Mouse (Mus musculus) G1E (cell line): Measurements from ENCODE around the gene Zc3h18. TPM values are rescaled to one million over a fixed set of nuclear protein-coding genes. Genes with fewer than 3 reads are reported as not detected.
A peak's percentile ranks its signal among the peaks of the same experiment; 100 is the strongest.

Experiments used
- ATAC-seq: 2 replicates; pipeline ENCODE4 v1.8.0; 2016; ENCODE audit warnings: mild to moderate bottlenecking; ENCODE audit not compliant: insufficient number of reproducible peaks, poor library complexity, low FRiP score, severe bottlenecking; ENCODE audit errors: extremely low read depth
- DNase-seq: peaks from one replicate; pipeline ENCODE4 v3.0.0; 2012; ENCODE audit warnings: low spot score
- H3K27me3 ChIP-seq: 2 replicates; pipeline ENCODE4 v1.6.1; 2012; ENCODE audit warnings: mild to moderate bottlenecking, low read length, inconsistent platforms; ENCODE audit not compliant: insufficient read depth
- H3K36me3 ChIP-seq: replicated peaks from 2 replicates; pipeline ENCODE3; 2012; ENCODE audit warnings: mild to moderate bottlenecking, inconsistent platforms
- H3K4me1 ChIP-seq: 2 replicates; pipeline ENCODE4 v1.6.1; 2012; ENCODE audit warnings: low read depth, low read length, inconsistent platforms, mixed read lengths; ENCODE audit not compliant: insufficient read depth
- H3K4me3 ChIP-seq: 2 replicates; pipeline ENCODE4 v1.5.1; 2012; ENCODE audit warnings: low read depth, mild to moderate bottlenecking, inconsistent platforms, low read length, moderate library complexity, mixed read lengths
- H3K9me3 ChIP-seq: replicated peaks from 2 replicates; pipeline ENCODE4 v1.6.1; 2012; ENCODE audit warnings: inconsistent platforms
- CTCF ChIP-seq: IDR thresholded peaks from 2 replicates; pipeline ENCODE4 v1.5.1; 2012; ENCODE audit warnings: low read depth, low read length, inconsistent platforms, mixed read lengths
- GATA1 ChIP-seq: IDR thresholded peaks from 2 replicates; pipeline ENCODE4 v1.6.1; 2012; ENCODE audit warnings: borderline replicate concordance, low read length, inconsistent platforms, mixed read lengths
- GATA2 ChIP-seq: IDR thresholded peaks from 2 replicates; pipeline ENCODE4 v1.6.1; 2012; ENCODE audit warnings: low read depth, low read length, inconsistent platforms, borderline replicate concordance
- POLR2AphosphoS5 ChIP-seq: IDR thresholded peaks from 2 replicates; pipeline ENCODE4 v1.6.1; 2012; ENCODE audit warnings: low read depth, low read length, inconsistent platforms; ENCODE audit not compliant: insufficient replicate concordance
- TAL1 ChIP-seq: conservative IDR thresholded peaks from 2 replicates; pipeline ENCODE4 v1.6.1; 2012; ENCODE audit warnings: low read depth, low read length, inconsistent platforms, mixed read lengths
- polyA plus RNA-seq: library from polyadenylated mRNA; stranded (reverse); fragments of >175 nt; gene quantifications from 2 replicates; pipeline ENCODE4 v1.2.3, GENCODE M21; 2012
- total RNA-seq, 2 experiments: library from RNA; stranded (forward) in 1 of 2; stranded (reverse) in 1 of 2; fragments of 200-1000 nt in 1 of 2; fragments of >200 nt in 1 of 2; fragmentation: Nextera tagmentation in 1 of 2; gene quantifications; 2 replicates each; pipeline ENCODE4 v1.2.3; 2014 to 2017

Gene Zc3h18
- total and polyA plus RNA-seq, 3 experiments: 40.3 to 143 (median 58.4) TPM

DNA sequence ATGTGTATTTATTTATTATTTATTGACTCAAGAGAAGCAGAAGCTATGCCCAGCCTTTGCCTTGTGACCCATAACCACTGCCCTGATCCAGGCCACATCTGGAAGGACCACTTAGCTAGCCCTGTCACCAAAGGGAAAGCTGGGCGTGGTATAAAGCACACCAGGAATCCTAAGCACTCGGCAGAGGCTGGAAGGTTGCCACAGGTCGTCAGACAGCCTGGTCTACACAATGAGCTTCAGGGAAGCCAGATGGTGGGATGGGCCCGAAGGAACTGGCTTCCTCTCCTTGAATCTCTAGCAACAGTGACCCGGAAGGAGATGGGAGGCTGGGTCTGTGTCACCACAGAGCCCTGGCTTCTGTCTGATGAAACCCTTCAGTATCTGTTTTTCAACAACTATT is 47.2 kb downstream of the Zc3h18 start:
- H3K36me3 ChIP-seq: peaks cover 80% of the 10 kb centered on the region
- ATAC-seq: no peak

DNA sequence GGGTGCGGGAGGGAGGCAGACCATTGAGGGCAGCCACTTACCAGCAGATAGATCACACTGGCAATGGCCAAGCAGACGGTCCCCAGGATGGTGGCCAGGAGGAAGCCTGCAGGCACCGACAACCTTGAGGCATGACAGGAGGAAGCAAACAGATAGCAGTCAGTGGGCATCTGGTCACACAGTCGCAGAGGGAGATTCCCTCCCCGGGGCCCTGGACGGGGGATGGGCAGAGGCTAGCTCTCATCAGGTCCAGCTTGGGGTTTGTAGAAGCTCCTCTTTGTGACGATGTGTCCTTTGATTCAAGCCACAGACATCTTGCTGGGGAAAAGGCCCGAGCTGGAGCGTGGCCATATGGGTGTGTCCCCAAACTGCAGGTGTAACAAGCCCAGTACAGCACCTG is 49.7 kb downstream of the Zc3h18 start:
- peaks cover 84% of the 10 kb centered on the region for H3K36me3 ChIP-seq
- peaks cover 7% of the 10 kb centered on the region; the same call in 1 of the 2 replicates for H3K27me3 ChIP-seq
- TF ChIP-seq TAL1: no peak
- no peak for TF ChIP-seq CTCF
- TF ChIP-seq GATA2: no peak
- no peak for TF ChIP-seq POLR2AphosphoS5
- ATAC-seq (no peak), DNase-seq (no peak)
- H3K9me3 ChIP-seq: no peaks in the 10 kb centered on the region
- peaks cover 36% of the 10 kb centered on the region for H3K4me1 ChIP-seq
- H3K4me3 ChIP-seq: no peak overlapping the region

More for the DNA sequence above, 47.2 kb downstream of the Zc3h18 start:
- Histone ChIP-seq H3K9me3 (no peaks in the 10 kb centered on the region), H3K4me3 (no peak overlapping the region), H3K4me1 (peaks cover 19% of the 10 kb centered on the region), H3K27me3 (peaks cover 7% of the 10 kb centered on the region; the same call in 1 of the 2 replicates)
- DNase-seq: no peak
- no peak for TF ChIP-seq CTCF
- TF ChIP-seq GATA2: no peak
- no peak for TF ChIP-seq GATA1
- no peak for TF ChIP-seq TAL1
- no peak for TF ChIP-seq POLR2AphosphoS5

- ATAC-seq (no peak), DNase-seq (no peak)
- H3K27me3 ChIP-seq: peaks cover 5% of the 10 kb centered on the region; the same call in 1 of the 2 replicates
- TF ChIP-seq GATA1 (no peak), POLR2AphosphoS5 (no peak), TAL1 (no peak), CTCF (no peak), GATA2 (no peak)
- no peaks in the 10 kb centered on the region for H3K9me3 ChIP-seq
- H3K36me3 ChIP-seq: peaks cover 75% of the 10 kb centered on the region
- H3K4me1 ChIP-seq: peaks cover 50% of the 10 kb centered on the region
- no peak overlapping the region for H3K4me3 ChIP-seq
Measured at GRCm38 (mm10) chr8:122427607-122428006, 51.2 kb downstream of the Zc3h18 start.

DNA sequence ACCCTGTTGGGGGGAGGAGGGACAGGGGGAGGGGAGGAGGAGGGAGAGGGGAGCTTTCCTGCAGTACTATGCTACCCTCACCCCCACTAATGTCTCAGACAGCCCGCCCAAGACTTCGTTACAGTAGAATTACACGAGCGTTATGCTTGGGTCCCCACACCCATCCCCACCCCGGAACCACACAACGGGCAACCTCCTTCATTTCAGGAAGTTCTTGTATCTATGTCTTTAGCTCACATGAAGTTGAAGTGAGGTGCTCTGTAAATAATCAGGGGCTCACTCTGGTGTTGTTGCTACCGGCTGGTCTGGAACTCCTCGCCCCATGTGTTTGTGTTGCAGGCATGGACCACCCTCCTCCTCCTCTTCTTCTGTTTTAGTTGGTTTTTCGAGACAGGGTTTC is 51.8 kb downstream of the Zc3h18 start:
- peaks cover 2% of the 10 kb centered on the region; the same call in 1 of the 2 replicates for H3K27me3 ChIP-seq
- TF ChIP-seq TAL1 (no peak), POLR2AphosphoS5 (no peak), CTCF (no peak), GATA1 (no peak), GATA2 (no peak)
- peaks cover 73% of the 10 kb centered on the region for H3K36me3 ChIP-seq
- ATAC-seq (no peak), DNase-seq (no peak)
- H3K4me3 ChIP-seq: no peak overlapping the region
- H3K9me3 ChIP-seq: no peaks in the 10 kb centered on the region
- peaks cover 55% of the 10 kb centered on the region for H3K4me1 ChIP-seq

GRCm38 (mm10) chr8:122430058-122430636 is 53.7 kb downstream of the Zc3h18 start:
- Histone ChIP-seq H3K4me1 (peaks cover 66% of the 10 kb centered on the region), H3K27me3 (no peaks in the 10 kb centered on the region), H3K36me3 (peaks cover 73% of the 10 kb centered on the region), H3K4me3 (no peak overlapping the region; the same call in 1 of the 2 replicates), H3K9me3 (no peaks in the 10 kb centered on the region)
- TF ChIP-seq POLR2AphosphoS5: no peak
- no peak for TF ChIP-seq CTCF
- no peak for TF ChIP-seq TAL1
- no peak for TF ChIP-seq GATA1
- TF ChIP-seq GATA2: no peak
- ATAC-seq (peak; percentile 36; the same call in 1 of the 2 replicates), DNase-seq (peak; percentile 72)

GRCm38 (mm10) chr8:122430646-122431045 is 54.2 kb downstream of the Zc3h18 start:
- H3K27me3 ChIP-seq: no peaks in the 10 kb centered on the region
- H3K4me1 ChIP-seq: peaks cover 66% of the 10 kb centered on the region
- no peak overlapping the region; the same call in 1 of the 2 replicates for H3K4me3 ChIP-seq
- peaks cover 73% of the 10 kb centered on the region for H3K36me3 ChIP-seq
- peaks cover 3% of the 10 kb centered on the region for H3K9me3 ChIP-seq
- DNase-seq (no peak), ATAC-seq (no peak)
- TF ChIP-seq TAL1 (no peak), POLR2AphosphoS5 (no peak), GATA1 (no peak), CTCF (no peak), GATA2 (no peak)
